Mouse (Mus musculus): ENCODE results near the gene Bfsp1.

GRCm38 (mm10) chr2:143789911-143790310, 73.1 kb downstream of the Bfsp1 start:
- no peak for TF ChIP-seq CTCF (IDR thresholded peaks at IDR 0.05; ENCODE audit: insufficient read depth, low read length)
- TF ChIP-seq POLR2A (IDR thresholded peaks at IDR 0.05; ENCODE audit: borderline replicate concordance, extremely low read depth, low read depth, low read length): no peak

Data from lung, adult 2 months (tissue).